Mouse (Mus musculus): ENCODE measurements around the gene Pam.
"Not testable (repeated sequence)": the region's sequence is repeated elsewhere in the genome, so short reads cannot be mapped to it uniquely, and the experiment has no call there.

Gene Pam

DNA sequence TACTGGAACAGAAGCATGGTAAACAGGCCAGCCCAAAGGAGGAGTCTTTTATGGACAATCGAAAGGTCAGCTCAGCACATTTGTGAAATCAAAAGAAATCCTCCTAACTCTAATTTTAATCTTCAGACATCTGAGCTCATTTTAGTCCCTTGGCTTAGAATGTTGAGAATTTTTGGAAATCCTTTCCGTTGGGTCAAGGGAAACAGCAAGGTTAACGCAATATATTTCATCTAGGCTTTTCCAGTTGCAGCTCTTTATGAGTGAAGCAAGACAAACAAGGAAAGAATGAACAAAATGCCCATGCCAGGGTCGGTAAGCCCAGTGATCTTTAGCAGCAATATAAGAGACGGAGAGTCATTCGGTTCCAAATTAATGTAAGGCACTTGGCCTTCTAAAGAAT lies 135.3 kb downstream of the Pam start:
- no peak for DNase-seq

DNA sequence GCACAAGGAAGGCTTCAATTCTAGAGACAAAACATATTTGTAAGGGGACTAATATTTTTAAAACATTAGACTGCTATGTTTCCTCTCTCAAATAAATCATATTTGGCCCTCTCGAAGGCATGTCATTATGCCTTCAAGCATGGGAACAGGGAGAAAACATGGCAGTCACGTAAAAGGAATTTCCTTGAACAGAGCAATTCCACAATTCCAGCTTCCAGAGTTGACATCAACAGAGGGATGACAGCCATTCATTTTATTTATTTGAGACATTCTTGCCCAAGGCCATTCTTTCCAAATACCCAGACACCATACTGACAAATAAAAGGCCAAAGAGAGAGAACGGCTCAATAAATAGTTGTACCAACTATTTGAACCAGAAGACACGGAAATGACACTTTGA lies 136.7 kb downstream of the Pam start:
- DNase-seq = no peak

DNA sequence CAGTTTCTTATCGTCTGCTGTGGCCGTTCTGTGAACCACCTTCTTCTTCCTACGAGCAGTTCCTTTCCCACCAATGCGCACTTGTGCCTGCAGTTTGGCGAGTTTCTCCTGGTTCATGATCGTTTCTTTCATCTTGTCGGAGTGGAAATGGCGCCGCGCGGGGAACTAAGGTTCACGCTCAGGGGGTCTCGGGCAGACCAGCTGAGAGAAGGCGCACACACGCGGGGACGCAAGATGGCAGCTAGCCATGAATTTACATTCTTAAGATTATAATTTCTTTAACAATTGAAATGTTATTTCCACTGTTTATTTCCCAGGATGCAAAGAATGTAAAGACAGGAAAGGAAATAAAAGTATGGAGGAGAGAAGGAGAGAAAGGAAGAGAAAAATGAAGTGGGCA lies 146.2 kb downstream of the Pam start:
- not testable (repeated sequence) for DNase-seq

DNA sequence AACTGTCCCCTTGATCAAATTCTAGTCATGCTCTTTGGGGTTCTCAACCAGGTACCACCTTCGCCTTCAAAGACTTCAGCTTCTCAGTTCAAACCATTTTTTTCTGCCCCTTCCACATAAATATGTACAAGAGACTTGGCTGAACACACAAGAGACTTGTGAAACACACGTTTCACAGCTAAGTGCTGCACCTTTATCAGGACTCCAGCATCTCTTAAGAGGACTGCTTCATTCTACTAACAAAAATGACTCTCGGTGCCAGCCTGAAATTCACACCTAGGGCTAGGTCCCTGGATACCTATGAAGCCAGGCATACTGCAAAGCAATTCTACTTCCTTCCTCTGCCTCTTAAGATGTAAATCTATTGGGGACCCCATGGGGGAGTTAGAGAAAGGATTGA lies 148.3 kb downstream of the Pam start:
- DNase-seq = no peak

DNA sequence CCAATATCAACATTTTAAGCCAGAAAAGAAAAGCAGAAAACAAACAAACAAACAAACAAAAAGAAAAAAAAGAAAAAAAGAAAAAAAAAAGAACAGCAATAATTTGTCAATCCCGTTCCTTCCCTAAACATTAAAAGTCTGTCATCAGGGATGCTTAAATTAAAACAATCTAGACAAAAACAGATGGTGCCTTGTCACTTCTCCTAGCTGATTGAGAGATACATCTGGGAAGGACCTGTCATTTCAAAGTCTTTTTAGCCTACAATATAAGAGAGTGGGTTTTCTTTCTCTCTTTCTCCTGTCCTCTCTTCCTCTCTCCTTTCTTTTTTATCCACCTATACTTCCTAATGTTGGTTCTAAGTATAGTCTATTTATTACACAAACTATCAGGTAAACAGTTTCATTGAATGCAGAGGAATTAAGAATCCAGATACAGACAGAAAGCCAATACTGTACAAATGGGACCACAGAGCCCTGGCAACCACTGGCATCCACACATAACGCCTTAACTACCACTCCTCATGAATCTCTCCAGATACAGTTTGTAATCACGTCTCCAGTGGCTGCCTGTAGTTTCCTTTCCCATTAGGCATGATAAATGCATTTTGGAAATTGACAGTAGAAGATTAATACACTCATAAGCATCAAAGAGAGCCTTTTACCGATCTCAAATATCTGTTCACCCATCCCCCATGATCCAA lies 151.4 kb downstream of the Pam start:
- no peak for DNase-seq

DNA sequence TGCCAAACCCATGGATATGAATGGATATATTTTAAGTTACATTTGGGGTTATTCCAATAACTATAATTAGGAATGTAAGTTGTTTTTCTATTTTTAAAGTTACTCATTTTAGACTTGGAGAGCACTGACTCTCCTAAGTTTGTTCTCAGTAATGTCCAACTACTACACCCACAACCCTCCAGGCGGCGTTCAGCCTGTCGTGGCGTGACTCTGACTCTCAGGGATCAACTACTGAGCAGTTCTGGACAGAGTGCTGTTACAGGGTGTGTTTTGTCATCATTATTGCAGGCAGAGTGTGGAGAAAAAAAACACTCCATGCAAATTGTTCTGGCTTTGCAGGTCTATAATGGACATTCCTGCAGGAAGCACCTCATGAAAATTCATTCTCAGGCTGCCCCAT lies 152.0 kb downstream of the Pam start:
- no peak for DNase-seq

DNA sequence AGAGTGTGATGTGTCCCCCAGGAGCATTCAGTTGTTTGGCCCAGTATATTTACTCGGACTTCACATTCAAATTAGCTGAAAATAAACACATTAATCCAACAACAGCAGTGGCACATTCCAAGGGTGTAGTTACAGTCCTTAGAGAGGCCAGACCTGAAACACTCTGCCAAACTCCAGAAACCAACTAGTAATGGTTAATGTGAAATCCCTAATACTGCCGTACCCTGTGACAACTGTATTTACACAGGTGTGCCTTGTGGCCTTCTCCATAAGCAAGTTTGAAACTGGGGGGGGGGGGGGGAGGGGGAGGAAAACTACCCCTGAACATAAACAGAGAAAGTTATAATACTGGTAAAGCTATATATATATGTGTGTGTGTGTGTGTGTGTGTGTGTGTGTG lies 152.5 kb downstream of the Pam start:
- DNase-seq = no peak

DNA sequence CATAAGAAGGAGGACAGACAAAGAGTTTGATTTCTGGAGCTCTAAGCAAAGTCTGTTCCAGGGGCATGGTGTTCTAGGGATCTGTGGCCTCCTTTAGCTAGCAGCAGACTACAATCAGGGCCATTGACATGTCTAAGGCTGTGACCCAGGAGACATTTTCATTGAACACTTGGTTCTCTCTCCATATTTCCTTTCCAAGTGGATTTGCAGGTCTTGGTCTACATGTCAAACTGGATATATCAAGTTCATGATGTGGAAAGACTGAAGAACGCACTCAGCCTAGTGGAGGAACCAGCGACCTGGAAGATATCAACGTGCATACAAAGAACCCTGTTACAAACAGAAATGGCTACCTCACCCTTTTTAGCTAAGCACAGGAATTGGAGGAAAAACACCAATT lies 156.9 kb downstream of the Pam start:
- DNase-seq = no peak

DNA sequence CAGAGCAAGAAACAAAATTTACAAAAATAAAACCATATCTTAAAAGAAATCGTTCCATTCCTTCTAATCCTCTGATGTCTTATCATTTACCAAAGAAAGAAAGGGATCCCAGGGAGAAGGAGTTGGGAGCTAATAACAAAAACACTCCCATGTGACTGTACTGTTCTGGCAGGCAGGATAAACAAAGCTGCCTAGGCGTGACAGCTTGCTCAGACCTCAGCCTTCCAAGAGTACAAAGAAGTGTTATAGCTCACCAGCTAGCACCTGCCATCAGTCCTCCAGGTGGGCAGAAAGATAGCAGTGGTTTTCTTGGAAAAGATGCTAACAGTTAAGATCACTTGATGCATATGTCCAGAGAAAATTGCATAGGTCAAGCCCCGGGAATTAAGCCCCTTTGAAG lies 157.4 kb downstream of the Pam start:
- no peak for DNase-seq

DNA sequence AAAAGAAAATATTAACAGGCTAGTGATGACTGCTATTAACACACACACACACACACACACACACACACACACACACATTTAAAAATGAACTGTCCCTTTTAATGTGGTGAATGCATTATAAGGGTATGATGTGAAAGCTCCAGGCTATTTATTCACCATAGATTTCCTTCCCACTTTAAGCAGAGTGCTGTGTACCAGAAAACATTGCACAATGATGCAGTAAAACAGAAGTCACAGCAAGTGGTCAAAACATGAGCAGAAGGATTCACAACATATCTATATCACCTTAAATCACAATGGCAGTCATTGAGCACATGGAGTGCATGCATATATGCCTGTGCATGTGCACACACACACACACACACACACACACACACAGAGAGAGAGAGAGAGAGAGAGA lies 160.5 kb downstream of the Pam start:
- no peak for DNase-seq

DNA sequence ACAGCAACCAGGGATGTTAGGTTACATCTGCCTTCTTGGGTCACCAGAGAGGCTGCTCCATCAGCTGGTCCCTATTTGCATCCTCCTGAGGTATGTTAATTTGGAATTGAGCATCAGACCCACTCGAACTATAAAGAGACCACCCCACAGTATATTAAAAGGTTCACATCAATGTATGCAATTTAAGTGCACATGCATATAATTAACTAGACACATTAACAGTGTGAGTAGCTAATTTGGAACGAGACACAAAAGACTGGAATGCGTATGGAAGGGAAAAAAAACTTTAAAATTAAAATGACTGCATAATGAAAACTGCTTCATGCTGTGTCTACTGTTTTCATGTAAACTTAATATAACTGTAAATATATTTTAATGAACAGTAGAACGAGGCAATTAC lies 164.2 kb downstream of the Pam start:
- no peak for DNase-seq

DNA sequence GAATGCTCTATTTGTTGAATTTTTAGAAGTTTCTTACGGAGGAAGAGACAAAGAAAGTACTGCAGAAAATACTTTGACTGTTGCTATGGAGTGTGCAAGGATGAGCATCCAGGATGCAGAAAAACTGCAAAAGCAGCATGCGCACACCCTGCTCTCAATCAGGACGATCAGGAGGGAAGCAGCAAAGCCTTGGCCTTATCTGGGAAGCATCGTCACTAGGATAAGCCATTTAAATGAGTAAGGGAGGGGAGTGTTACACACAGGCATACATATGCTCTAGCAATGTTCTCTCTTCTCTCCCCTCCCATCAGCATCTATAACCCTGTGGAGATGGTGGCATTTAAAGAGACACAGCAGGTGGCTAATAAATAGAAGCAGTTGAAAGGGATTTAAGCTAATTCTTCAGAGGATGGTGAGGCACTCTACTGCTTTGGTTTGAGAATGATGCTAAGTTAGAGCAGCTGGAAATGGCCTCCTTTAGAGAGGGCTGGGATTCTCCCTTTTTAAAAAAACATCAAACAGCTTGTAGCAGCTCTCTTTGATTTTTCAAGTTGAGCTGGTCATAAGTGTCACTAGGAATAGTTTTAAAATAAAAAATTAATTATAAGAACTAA lies 165.9 kb downstream of the Pam start:
- DNase-seq = no peak

DNA sequence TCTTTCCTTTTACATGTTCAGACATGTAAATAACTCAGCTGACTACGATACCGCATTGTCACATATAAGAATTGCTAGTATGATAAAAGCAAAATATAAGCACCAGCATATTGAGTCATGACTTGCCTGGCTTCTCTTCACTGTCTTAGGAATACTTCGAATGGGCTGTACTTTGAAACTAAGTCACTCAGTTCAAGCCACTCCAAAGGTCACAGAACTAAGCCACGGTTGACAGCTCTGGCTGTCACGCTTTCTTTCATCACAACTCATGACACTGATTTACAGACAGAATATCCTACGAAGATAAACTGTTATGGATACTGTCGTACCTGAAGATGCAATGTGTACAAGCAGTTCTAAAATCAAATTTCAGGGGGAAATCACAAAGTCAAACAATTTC lies 168.7 kb downstream of the Pam start:
- DNase-seq = no peak

DNA sequence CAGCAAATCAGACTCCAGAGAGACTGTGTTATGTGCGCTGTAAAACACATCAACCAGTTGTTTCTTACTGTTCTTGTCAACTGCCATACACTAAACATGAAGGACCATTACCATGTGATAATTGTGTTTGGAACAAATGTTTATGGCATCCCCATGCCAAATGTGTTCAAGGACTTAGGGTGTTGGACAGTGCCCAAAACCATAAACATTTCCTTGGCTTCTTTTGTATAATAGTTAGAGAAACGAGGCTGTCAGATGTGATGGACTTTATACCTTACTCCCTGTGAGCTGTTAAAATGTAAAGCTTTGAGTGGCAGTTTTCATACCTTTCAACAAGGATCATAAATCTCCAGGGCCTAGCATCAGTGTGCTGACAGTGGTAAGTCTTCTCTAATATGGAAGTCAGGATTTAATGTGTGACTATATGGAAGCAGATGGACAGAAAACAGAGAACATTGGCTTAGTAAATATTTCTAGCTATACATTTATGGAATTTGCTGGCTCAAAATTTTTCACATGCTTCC lies 169.4 kb downstream of the Pam start:
- DNase-seq = no peak

DNA sequence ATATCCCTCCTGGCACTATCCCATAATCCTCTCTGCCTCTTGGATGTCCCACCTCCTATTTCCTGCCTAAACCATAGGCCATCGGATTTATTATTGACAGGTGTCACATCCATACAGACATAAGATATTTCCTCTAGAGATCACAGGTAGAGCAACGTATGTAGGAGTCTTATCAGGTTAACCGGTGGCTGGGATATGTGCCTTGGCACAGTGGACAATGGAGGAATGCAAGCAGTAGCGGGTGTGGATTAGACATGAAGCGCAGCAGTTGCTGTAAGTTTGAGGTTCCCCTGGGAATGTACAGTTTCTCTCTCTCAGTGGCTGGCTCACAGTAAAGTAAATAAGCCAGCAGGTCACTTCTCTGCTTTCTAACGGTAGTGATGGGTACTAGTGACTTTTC lies 173.1 kb downstream of the Pam start:
- no peak for DNase-seq

DNA sequence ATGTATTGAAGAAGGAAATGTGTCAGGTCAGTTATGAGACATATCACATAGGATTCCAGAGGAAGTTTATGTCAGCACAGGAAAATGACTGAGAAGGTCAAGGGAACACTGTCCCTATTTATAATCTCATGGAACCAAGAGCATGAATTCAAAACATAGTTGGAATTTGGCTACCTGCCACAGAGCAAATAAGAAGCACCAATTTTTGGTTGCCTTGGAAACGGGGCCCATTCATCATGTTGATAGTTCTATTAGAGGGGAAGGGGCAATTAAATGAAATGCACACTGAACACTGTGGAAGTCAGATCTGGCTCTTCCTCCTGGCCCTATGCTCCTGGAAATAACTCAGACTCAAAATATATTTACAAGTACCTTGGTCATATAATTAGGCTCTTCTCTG lies 173.6 kb downstream of the Pam start:
- no peak for DNase-seq

DNA sequence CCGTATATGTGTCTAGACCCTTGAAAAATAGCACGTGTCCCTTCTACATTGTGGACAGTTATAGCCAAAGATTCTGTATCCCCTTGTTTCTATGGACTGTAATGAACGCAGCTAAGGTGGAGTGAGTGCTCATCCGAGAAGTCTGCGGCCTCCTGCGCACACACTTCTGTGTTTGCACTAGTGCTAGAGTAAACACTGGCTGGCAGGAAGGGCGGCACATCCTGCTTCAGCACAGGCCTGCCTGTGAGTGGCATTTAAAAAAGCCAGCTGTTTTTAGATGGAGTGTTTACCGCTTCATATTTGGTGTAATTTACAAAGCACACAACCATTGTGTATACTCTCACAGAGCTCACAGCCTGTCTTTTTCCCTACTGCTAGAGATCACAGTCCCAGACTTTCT lies 177.0 kb downstream of the Pam start:
- DNase-seq = no peak

DNA sequence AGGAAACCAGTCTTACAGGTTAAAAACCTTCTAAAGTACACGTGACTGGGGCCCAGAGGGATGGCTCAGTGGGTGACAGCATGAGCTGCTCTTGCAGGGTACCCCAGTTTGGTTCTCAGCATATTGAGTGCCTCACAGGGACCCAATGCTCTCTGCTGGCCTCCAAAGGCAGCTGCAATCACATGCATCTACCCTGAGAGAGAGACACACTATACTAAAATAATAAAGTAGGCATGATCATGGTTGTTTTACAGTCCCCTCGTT lies 178.5 kb downstream of the Pam start:
- no peak for DNase-seq

DNA sequence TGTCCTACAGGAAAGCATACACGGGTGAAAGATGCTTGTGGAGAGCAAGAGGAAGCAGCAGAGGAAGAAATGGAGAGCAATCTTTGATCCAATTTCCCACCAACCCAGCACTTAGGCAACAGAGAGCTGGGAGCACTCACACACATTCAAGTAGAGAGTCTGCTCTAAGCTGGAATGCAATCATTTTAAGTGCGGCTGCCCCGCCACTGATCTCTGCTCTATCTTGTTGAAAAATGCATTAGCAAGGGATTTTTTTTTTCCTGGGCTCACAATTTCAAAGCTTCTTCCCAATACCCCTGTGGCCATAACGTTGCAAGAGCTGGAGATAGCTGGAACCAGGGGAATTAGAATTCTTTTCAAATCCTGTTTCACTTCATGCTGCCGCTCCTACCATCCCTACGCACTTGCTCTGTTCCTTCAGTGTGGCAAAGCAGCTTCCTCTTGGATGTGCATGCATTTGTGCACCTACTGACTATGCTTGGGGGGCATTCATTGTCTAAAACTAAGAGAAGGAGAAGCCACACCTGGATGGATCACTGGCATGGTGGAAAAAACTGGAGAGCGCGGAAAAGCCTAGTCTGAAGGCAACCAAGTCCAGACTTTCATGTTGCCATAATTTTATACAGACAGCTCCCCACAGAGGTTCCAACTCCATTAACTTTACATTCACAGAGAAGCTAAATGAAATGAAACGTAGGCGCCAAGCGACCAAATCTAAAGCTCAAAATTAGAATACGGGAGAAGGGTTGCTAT lies 179.1 kb downstream of the Pam start:
- DNase-seq = no peak

DNA sequence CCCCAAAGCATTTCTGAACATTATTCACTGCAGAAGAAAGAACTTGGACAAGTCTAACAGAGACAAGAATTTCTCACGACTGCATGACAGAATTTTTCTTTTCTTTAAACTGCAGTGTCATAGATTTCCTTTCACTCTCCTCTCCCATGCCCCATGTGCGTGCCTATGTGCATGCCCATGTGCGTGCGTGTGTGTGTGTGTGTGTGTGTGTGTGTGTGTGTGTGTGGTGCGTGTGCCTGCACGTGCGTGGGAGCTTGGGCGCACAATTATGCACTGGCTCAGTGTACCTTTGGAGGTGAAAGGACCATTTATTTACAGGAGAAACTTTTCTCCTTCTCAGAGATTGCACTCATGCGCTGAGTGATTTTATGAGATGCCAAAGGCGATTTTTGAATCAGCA lies 179.7 kb downstream of the Pam start:
- no peak for DNase-seq

DNA sequence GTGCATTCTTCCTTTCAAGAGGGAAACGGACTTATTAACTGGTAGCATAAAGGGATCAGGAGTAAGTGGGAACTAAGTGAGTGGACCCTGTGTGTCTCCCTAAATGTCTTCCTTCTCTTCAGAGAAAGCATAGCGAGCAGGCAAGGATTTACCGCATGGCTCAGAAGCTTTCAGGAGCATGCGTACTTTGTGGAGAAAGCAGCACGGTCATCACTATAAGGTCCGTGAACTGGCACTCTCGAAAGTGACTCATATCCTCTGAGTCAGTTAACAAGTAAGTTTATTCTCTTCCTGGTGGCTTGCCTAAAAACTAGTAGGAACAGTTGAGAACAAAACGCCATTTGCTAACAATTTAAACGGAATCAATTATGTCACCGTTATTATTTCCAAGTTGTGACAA lies 184.6 kb downstream of the Pam start:
- DNase-seq = no peak

DNA sequence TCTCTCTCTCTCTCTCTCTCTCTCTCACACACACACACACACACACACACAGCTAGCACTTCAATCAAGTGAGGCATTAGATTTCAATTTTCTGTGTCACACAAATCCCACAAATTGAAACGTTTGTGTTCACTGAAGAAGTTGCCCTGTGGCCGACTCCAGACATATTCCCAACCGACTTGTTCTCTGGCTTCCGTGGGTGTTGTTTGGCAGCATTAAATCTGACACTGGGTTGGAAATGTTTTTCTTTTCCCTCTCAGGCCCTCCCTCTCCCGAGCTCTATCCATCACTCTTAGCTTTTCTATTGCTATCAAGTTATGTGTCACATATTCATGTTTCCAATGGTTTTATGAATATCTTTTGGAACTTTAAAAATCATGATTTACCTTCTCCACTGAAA lies 185.9 kb downstream of the Pam start:
- no peak for DNase-seq

DNA sequence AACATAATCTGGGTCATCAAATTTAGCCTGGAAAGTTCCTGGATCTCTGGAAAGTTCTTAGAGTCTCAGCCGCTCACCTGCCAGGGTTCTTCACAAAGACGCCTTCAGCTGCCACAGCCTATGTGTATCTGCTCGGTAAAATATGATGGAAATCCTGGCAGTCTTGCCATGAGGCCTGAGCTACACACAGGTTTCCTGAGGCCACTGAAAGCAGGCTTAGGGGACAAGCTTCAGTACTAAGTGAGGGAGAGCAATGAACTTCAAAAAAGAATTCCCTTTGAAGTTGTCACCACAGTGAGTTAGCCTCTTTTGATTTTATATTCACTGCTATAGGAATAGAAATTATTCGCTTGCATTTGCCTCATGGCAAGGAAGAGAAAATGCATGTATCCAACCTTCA lies 186.7 kb downstream of the Pam start:
- DNase-seq = no peak

DNA sequence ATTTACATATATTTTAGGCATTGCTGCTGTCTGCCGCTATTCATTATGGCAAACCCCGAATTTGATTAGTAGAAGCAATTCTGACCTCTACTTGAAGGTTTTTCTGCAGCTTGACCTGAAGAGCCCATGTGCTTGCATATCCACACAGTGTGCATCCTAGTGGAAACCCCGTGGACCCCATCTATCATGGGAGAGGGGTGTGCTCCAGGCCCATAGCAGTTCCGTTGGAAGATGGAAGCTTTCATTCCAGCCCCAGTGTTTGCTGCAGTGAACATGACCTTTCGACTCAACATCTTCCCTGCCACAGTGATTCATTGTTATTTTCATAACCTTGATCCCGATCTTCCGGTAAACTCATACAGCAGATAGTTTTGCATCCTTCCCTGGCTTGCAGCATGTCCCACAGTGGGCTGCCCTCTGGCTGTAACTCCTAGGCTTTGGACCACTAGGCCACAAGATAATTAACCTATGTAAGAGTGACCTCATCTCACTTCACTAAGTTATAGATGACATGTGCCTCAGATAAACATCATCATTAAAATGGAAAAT lies 191.5 kb downstream of the Pam start:
- no peak for DNase-seq
